Mouse (Mus musculus) ES-Bruce4 (cell line): ENCODE measurements around the gene Pxdn.

ENCODE experiments used
- CTCF ChIP-seq: IDR thresholded peaks from one replicate; pipeline ENCODE4 v1.8.1; 2011; ENCODE audit warnings: low read depth, low read length
- POLR2A ChIP-seq: IDR thresholded peaks from one replicate; pipeline ENCODE4 v1.8.1; 2011; ENCODE audit warnings: low read length; ENCODE audit not compliant: insufficient read depth

DNA sequence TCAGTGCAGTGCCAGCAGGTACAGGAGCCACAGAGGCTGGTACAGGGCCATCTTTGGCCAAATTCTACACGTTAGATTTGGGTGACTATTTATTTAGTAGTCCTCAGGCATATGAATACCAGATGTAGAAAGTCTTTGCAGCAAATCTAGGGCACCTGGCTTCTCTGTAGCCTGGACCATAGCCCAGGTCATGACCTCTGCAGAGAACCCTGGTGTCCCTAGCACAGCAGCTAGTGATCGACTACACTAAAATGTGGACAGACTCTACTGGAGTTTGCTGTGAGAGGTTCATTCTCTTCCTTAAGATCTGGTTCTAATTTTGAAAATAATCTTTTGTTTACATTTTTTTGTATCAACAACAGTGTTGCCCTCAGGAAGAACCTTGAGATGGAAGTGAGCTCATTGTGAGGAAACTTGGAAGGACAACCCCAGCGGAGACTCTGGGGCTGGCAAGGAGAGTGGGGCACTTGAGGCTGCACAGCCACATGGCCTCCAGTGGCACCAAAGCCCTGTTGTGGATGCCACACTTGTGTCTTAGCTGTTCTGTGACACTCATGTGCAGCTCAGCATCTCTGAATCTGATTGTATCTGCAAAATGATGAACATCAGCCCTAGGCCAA lies 90.4 kb downstream of the Pxdn start:
- TF ChIP-seq POLR2A, result no peak
- TF ChIP-seq CTCF, result no peak
